Mouse (Mus musculus): ENCODE data around the gene Relch. TPM values are rescaled to one million over a fixed set of nuclear protein-coding genes. Genes with fewer than 3 reads are reported as not detected.
"Not testable (repeated sequence)": the region's sequence is repeated elsewhere in the genome, so short reads cannot be mapped to it uniquely, and the experiment has no call there.

Relch gene
- polyA plus RNA-seq, 3 experiments from 2014 or later = 35.8 to 48.0 (median 45.4) TPM

DNA sequence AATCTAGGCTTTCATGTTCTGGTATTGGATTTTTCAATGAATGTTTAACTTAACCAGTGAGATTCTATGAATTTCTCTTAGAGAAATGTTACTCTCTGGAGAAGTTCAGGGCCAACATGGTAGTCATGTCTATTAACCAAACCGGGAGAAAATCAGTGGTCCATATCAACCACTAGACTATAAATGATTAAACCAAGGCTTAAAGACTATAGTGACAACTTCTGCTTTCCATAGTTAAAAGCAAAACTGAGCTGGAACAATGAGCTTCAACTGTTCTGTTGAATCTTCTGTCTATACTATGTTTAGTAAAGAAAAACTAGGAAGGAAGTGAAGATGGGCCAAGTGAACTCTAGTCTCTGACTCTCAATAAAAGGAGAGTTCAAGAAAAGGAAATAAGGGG, 82.8 kb downstream of the Relch start:
- ATAC-seq = no peak

DNA sequence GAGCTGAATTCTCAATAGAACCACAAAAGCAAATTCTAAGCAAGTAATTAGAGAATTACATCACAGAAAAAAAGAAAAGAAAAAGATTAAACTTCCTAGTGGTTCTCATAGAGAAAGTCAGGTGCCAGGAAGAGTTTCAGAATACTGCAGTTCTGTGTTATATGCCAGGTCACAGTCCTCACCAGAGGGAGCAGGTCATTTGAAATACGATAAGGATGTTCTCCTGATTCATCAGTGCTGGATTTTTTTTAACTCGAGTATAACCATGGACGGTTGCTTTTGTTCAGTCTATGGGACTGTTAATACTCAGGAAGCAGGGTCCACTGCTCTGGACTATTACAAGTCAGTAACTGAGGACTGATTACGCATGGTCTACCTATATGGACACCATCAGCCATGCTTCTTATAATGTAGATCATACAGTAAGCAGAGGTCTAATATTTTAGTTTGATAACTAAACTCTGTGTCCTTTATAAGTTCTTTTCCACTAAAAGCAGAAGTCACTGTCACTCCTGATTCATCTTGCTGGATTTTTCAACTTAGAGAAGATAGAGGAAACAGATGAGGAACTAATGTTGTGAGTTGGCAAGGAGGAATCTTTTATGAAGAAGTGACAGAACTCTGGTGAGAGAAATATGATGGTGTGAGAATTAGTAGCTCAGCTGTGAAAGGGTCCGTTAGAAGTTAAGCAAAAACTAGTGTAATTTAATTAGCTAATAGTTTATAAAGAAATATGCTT, 83.4 kb downstream of the Relch start:
- no peak for ATAC-seq

DNA sequence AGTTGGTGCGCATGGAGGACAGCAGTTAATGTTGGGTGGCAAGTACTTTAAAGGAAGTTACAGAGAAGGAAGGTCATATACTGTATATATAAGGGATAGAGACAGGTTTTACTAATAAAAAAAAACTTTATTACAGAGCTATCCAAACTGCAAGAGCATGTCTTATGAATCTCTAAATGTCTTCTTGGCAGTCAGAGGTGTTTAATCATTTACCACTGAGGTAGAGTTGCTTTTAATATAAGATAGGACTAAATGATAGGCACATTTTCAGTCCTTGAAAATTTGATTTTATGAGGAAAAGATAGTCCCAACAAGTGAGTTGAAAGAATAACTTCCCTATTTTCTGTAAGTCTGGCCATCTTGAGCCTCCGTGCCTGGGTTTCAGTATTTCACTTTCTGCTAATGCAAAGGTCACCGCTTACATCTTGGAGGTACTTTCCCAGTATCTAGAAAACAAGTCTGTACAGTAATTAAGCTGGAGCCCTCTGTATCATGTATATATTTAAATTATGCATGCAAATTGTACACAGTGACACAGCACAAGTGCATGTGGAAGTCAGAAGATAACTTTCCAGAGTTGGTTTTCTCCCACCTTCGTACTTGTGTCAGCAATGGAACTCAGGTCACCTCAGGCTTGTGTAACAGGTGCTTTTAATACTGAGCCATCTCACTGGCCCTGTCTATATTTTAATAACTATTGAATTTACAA, 84.6 kb downstream of the Relch start:
- no peak for ATAC-seq

DNA sequence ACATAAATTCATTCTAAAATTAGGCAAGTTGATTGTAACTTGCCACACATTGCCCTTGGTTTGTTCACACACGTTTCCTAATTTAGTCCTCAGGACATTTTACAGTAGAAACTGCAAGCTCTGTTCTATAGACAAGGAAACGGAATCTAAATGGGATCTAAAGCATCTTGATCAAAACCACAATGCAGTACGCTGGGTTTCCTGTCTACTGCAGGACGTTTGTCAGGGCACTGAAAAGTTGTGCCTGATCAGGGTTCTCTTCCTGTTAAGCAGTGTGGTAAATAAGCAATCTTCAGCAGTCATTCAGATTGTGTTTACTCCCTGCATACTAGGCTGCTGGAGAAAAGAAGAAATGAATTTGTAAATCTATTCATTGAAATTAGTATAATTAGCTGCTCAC, 88.5 kb downstream of the Relch start:
- ATAC-seq = peak; percentile 38

DNA sequence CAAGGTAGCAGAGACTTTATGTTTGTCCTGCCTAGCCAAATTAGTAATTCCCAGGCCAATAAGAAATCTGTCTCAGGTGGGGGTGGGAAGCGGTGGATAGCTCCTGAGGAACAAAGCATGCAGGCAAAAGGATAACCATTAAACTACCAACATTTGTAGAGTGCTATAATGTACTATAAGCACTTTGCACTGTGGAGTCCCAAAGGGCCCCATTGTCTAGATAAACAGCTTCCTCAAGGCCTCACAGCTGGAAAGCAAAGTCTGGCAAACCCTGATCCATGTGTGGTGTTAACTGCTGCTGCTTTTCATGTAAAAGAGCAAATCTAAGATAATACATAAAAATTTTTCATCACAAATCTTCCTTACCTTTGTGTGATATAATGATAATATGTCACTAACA, 89.3 kb downstream of the Relch start:
- no peak for ATAC-seq

DNA sequence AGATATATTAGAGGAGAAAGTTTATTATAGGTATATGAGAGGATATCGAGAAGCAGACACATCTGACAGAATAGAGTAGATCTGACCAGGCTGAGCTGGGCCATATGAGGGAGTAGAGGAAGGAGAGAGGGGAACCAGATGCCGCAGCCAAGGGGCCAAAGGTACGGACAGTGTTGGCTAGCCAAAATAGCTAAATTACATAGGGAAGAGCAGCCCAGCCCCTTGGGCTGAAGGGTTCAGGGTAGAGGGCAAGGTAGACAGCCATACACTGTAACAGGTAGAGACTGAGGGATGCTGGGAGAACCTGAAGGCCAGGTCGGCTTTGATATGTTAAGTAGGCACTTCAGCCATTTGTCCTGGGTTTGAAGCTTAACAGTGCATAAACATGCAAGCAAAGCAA, 95.1 kb downstream of the Relch start:
- ATAC-seq = no peak

DNA sequence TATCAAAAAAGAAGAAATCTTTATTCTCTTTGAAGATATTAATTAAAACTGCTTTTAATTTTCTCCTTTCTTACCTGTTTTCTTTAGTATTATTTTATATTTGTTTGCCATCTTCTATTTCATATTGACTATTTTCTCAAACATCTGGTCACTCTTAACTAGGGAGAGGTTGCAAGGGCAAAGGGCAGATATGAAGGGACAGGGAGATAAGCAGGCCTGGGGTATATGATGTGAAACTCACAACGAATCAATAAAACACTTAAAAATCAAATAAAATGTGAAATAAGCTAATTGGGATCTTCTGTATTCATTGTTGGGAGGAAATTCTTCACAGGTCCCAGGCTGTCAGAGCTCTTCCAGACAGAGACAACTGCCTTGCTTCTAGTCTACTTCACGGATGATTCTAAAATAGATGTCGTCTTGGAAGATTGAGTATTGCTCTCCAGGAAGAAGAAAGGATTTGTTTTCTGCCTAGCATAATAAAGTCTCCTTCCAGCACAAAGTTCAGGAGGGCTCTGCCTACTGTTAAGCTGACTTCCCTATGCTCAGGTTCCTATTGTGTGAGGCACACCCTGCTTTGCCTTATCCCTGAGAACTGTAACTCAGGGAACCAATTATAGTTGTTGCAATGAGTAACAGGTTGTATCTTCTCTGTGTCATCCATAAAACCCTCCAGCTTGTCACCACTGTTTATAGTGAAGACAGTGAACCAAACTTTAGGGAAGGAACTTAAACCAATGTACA, 95.9 kb downstream of the Relch start:
- ATAC-seq = no peak

DNA sequence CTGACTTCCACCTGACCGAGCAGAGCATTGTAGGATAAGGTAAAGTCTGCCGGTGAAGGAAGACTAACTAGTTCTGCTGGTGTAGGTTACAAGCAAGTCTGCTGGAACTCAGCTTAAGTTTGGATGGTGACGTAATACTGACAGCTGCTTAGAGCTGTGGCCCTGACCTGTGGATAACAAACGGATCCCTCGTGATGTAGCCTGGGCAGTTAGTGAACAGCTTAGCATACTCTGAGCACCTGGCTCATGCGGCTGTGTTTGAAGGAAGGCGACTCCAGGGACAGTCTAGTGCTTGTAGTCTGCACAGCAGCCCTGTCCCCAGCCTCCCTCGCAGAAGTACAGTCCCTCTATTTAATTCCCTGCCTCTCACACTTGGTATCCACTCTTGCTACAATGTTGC, 101.9 kb downstream of the Relch start:
- no peak for ATAC-seq

DNA sequence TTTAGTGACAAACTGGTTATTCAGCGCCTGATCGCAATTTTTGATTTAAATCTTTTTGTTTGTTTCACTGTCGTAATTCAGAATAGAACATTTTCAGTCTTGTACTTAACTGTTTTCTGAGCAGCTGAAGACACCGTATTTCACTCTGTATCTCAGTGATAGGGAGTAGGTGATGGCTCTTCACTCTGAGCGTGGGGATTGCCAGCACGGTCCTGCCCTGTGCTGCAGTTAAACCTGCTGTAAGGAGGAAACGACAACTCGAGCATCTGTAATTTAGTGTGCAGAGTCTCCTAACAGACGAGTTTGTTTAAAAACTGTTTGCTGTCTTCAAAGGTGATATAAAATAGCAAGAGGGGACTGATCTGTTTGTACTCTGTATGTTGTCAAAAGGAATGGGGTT, 102.4 kb downstream of the Relch start:
- not testable (repeated sequence) for ATAC-seq

DNA sequence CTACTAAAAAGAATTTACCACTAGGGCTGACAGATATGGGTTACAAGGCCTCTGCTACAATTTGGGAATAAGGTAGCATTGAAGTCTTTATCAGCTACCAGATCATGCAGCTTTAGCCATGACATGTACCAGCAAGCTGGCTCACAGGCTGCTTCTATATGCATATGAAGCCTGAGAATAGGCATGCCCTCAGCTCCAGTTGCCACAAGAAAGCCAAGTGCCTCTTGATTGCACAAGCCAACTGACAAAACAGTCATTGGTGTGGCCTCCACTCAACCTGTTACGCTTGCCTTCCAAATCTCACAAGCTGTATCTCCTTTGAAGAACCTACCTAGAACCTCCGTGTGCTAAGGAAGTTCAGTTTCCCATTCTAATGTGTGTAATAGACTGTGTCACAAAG, 104.7 kb downstream of the Relch start:
- ATAC-seq = no peak

DNA sequence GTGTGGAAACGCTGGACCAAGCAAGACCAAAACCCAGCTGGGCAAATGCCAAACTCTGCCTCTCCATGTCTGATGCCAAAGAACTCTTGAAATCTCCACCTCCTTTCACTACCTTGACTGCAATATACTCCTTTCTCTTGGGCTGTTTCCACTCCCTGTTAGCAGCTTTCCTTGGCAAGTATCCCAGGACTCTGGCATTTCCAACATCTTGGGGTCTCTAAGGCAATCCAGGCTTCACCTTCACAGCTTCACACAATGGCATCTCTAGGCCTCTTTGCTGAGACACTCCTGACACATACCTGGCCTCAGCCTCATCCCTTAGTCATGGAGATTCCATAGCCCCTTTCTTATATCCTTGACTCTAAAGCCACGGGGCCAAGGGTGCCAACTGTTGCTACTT, 107.0 kb downstream of the Relch start:
- no peak for ATAC-seq

DNA sequence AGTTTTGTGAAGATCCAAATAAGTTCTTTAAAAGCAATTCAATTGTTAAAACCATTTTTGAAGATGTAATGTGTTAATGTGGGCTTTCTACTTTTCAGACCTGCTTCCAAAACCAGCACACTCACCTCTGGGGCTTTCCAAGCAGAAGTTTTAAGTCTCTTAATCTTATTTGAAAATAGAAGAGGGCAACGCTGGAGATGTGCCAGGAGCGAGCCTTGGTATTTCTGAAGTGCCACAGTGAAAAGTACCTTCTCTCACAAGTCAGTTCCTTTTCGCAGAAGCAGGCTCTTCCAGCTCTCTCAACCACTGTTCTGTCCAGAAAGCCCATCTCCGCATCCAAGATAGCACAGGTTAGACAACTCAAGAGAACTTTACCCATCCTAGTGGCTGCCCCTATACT, 112.8 kb downstream of the Relch start:
- no peak for ATAC-seq

DNA sequence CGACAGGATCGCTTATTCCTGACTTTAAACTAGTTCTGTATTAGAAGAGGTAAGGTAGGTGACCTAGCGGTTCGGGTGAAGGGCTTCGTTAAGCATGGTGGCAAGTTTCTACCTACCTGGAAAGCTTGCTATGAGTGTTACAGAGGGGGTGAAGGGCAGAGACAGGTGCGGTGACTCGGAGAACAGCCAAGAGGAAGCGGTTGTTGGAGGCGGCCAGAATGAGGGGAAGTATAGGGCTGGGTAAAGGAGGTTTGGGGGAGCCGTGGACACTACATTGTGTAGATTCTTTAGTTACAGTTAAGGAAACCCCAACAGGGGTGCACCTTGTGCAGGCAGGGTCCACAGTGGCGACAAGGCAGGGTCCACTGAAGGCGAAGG, 116.4 kb downstream of the Relch start:
- ATAC-seq = no peak

DNA sequence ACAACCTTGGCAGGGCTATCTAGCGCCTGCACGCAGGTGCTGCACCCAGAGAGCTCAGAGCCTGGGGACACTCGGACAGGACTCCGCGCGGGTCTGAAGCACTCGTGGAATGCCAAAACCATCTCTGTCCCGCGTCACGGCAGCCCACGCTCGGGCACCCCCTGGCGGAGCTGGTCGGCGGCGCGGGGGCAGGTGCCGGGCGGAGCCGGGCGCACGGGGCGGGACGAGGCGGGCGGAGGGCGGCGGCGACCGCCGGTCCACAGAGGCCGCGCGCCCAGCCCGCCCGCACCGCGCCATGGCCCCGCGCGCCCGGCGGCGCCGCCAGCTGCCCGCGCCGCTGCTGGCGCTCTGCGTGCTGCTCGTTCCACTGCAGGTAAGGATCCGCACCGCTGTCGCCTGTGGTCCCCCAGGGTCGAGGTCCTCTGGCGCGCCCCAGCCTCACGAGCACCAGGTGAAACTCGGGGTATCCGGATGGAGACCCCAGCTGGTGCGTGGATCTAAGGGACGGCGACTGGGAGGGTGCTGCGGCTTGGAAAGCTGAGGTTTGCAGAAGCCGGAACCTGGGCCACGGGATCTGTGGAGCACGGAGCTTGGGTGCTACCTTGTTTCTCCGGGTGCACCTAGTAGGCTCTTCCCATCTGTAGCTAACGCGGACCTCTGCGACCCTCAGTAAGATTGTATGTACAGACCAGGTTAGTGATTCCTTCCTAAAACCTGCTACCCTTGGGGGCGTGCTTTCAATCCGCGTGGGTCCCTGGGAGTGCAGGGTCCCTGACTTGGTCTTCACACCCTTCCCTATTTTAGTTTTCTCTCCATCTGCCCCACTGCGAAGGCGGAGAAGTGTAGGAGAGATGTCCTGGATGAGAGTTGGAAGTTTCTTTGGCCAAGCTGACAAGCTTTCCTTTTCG, 117.0 kb downstream of the Relch start, which contains the start of gene Tnfrsf11a:
Gene Tnfrsf11a, plus strand, starts transcription at position 262 of the 908 bp plus-strand sequence.
- peak; percentile 63 for ATAC-seq

DNA sequence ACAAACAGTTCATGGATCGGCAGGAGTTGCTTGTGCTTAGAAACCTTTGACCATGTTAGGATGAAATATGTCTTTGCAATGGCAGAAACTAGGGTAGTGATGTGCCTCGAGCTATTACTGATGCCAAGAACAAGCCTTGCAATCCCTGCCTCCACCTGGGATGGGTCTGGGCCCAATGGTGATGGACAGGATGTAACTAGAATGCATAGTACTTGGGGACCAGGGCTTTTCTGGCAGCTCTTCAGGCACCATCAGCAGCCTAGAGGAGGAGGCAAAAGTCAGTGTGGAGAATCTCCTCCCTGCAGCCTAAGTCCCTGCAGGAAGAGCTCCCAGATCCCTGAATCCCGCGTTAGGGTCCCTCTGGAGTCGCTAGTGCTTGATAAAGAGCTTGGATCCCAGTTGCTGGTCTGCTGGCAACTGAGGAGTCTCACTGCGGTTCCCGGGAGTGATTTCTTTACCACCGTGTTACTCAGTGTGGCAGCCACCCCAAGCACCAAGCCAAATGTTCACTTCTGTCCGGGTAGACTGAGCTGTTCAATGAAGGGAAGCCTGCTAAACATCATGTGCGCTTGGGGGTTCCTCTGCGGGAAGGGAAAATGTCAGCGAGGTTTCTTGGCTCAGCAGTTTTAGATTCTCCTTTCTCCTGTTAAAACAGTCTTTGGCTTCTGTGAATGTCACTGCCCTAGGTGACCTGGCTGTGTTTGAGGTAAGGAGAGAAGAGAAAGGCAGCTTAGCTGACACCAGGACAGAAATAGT, 117.9 kb downstream of the Relch start:
- no peak for ATAC-seq

DNA sequence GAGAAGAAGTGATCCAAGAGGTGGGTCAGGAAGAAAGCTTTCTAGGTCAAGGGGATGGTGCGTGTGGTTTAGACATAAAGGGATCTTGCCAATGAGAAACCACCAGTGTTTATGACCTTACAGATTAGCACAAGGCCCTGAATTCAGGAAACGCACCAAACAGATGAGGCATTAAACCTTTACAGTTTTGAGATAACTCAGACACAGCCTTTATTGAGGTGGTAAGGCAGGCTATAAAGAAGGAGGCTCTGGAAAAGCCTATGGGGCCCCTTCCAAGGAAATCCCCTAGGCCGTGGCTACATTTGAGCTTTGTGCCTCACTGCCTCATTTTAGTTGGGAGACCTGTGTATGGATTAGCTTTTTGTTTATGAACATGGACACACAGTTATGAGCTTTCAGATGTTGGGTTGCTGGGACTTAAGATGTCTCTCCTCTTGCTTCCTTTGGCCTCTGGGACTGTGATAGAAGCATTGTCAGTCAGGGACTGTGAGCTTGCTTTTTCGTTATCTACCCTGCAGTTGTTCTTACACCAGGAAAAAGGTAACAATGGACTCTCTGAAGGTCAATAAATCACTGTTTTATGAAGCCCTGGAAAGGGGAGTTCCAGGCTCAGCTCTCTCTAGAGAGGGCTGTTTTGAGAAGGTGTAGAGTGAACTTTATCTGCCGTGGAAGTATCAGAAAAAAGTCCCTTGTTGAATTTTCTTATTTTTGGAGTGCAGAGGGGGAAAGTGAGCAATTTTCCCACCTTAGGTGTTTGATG, 120.8 kb downstream of the Relch start:
- no peak for ATAC-seq

DNA sequence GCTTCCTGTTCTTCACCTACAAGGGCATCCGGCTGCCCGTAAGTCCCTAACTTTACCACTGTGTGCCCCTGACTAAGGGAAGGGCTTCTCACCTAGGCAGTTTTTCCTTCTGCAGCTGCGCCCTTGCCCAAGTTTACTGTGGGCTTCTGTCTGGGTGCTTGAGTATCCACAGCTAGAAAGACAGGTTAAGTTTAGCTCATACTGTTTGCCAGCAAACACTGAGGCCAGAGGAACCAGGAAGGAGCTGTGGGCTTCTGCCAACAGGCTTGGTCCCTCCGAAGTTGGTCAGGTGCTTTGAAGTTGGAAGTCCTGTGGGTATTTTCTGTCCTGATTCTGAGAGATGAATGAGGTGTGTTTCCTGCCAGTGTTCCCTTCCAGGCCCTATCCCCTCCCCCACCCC, 121.5 kb downstream of the Relch start:
- no peak for ATAC-seq

DNA sequence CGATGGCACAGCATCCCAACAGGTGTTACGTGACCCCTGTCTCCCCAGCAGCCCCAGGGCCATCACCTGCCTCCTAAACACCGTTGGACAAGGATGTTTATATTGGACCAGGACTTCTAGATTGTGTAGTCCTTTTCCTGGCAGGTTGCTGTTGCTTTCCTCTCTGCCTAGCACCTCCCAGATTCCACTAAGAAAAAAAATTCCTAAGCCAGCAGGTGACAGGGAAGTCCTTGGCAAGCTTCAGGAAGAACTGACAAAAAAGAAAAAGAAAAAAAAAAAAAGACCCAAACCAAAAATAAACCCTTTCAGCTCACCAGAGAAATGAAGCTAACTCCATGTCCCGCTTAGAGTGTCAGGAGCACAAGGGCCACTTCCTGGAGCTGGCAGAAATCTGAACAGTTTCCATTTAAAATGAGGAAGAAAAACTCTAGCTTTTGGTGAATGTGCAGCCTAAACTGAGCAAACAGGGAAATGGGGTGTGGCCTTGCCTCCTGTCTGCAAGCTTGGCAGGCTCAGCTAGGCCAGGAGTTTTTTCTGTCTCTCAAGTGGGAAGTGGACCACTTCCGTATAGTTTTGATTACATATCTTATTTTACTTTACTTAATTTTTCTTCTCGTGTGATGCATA, 123.2 kb downstream of the Relch start:
- ATAC-seq = no peak

DNA sequence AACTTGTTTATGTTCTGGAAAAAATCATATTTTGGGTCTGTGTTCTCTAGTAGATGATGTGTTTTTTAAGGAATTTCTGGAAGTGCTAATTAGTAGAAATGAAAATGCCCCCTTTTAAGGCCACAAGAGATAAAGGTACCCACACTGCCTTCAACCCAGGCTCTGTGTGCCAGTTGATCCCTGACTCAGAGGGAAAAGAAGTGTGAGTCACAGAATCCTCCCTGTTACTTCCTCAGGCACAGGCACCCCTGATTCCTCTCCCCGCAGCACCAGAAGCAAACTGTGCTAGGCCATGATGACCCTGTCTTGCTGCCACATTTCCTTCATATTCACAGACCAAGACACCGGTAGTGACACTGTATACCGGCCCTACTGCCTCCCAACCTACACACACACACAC, 126.4 kb downstream of the Relch start:
- no peak for ATAC-seq

DNA sequence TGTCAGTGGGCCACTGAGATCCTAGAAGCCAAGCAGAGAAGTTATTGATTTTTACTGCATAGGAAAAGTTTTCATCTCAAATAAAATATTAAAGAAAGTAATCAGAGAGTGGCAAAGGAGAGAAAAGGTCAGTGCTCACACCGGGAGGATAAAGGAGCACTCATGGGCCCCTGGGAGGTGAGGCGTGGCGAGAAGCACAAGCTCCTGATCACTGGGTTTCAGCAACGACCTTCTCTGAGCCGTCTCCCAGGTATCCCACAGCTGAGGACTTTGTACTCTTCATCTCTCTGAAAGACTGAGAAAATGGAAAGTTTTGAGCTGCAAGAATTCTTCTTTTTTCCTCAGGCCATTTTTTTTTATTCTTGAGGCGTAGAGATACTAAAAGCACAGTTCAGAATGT, 131.0 kb downstream of the Relch start:
- no peak for ATAC-seq

DNA sequence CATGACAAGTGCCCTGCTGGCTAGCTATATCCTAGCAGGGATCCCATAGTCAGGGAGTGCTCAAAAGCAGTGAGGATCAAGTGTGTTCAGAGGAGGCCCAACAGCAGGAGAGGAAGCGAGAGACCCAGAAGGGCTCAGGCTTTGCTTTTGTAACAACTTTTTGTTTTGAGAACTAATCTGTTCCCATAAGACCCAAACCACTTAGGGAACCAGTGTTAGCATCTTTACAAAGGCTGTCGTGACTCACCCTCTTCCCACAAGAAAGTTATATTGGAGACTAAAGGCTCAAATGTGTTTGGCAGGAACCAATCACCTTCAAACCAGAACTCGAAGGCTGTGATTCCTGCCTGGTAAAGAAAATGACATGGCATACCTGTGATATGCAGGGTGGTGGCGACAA, 132.0 kb downstream of the Relch start:
- no peak for ATAC-seq

Data from inflammation-experienced regulatory T-cells, adult 6 months (primary cell).